Mouse (Mus musculus) kidney, postnatal 10 days (tissue): ENCODE results near the gene Larp1.

Experiments used
- DNase-seq: peaks from one replicate; pipeline ENCODE4 v3.0.0; 2021; ENCODE audit warnings: mixed read lengths

The Larp1 gene

GRCm38 (mm10) chr11:58009051-58009515, at the start of gene Larp1:
Gene Larp1, plus strand, starts transcription at chr11:58009064.
- no peak for DNase-seq

- DNase-seq, result no peak
Observed at GRCm38 (mm10) chr11:57959924-57960323, 48.9 kb upstream of the Larp1 start.

- peak; percentile 90 for DNase-seq
Observed at GRCm38 (mm10) chr11:57962382-57963285, 46.2 kb upstream of the Larp1 start.

DNA sequence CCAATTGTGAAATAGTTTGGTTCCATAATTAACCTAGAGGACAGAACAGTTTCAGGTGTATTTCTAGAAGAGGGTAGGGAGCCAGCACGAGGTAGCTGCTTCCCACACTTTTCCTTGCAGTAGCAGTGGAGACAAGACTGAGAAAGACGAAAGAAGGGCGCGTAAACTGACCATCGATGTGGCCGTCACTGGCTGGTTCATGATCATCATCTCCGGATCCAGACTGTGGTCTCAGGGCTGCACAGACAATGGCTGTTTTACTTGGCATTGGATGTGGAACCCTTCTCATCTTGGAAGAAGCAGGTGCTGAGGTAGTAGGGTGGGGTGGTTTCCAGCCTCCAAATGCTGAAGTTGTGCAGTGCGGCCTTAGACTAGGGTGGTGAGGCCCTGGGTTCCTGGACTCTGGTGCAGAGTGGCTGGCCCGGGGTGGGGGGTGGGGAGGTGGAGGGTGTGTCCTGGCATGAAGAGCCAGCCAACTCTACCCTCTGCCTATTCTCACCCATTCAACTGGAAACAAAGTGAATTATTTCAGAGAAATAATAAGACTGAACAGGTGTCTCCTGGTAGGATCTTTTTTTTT, 45.5 kb upstream of the Larp1 start:
- no peak for DNase-seq

DNA sequence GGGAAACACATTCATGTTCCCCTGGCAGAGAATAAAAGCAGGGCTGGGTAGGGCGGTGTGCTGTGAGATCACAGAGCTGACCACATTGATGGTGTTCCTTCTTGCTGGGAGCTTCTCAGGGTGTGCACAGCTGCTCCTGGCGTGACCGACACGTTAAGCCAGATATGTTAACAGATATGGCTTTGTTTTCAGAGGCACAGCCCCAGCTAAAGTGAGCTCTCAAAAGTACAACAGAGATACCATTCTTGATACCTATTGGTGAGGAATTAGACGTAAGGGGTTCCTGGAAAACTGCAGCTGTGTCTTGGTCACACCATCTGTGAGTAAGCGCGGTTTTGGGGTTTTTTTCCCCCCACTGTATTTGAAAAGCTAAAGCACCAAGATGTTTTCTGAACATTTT, 42.2 kb upstream of the Larp1 start:
- no peak for DNase-seq

DNA sequence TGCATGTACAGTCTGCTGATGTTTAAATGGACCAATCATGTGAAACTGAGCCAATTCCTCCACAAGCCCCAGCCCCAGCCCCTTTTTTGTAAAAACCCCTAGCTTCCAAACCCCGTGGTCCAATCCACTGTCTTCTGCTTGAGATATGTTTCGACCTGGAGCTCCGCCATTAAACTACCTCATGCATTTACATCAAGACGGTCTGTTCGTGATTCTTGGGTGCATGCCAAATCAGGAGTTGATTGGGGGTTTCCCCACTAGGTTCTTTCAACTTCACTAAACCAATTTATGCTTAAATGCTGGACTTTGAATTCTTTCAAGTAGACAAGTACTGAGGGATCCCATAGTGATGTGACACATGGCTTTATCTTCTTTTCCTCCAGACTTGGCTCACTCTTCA, 40.6 kb upstream of the Larp1 start:
- DNase-seq, result no peak

GRCm38 (mm10) chr11:57970541-57970940, 38.3 kb upstream of the Larp1 start:
- DNase-seq, result no peak

- DNase-seq, result peak; percentile 61
Observed at GRCm38 (mm10) chr11:57973001-57973912, 35.6 kb upstream of the Larp1 start.

DNA sequence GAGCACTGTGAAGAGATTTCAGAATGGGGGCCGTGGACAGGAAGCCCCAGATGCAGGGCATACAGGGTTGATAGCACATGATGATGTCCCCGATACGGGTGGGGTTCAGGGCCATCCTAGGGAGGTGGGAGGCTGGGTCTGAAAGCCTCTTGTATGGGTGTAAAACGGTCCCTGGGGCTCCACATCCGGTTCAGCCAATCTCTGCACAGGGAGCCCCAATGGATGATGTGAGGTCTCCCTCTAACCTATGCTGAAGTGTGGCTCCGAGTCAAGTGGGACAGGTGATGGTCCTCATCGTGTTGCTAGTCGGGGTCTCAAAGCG, 35.0 kb upstream of the Larp1 start:
- DNase-seq, result no peak

- DNase-seq, result no peak
Observed at GRCm38 (mm10) chr11:57975876-57976275, 33.0 kb upstream of the Larp1 start.

DNA sequence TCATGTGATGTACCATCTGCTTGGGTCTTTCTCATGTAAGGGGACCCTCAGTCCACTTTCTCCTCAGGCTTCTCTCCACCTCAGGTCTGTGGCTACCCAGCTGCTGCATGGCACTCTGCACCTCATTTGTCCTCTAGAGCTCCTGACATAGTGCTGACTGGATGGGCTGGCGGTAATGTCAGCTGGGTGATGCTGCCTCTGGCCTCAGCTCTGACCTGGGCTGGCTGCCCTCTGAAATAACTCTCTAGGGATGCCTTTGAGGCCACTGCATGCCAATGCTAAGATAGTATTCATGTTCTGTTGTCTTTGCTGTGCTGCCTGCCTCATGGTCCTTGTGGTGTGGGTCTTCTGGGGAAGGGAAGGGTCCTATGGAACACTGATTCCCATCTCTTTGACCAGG, 31.2 kb upstream of the Larp1 start:
- no peak for DNase-seq

GRCm38 (mm10) chr11:57979621-57980020, 29.2 kb upstream of the Larp1 start:
- no peak for DNase-seq

GRCm38 (mm10) chr11:57981083-57981809, 27.6 kb upstream of the Larp1 start:
- DNase-seq, result no peak

GRCm38 (mm10) chr11:57983480-57984342, 25.2 kb upstream of the Larp1 start:
- peak; percentile 51 for DNase-seq

DNA sequence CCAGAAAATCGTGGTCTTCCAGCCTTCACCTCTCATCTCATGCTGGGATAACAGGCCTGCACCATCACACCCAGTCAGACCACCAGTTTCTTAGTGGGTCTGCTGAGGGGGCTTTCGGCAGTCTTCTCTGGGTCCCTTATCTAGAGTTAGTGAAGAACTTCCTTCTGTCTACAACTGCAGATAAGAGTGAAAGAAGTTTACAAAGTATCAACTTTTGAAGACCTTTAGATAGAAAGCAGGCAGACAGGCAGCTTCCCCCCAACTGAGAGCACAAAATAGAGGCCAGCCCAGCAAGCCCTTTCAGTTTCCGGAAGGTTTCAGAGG, 24.6 kb upstream of the Larp1 start:
- no peak for DNase-seq

DNA sequence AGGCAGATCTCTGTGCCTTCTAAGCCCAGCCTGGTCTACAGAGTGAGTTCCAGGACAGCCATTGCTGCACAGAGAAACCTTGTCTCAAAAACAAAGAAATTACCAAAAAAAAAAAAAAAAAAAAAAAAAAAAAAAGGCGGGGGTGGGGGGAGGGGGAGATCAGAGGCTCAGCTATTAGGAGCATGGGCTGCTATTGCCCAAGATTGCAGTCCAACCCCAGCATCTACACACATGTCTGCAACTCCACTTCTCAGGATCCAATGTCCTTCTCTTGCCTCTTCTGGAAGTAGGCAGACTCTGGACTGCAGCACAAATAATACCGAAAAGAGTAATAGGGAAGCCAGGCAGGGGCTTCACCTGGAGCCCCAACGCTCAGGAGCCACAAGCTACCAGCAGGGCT, 23.4 kb upstream of the Larp1 start:
- no peak for DNase-seq

GRCm38 (mm10) chr11:57986053-57986452, 22.8 kb upstream of the Larp1 start:
- no peak for DNase-seq

GRCm38 (mm10) chr11:57986456-57986855, 22.4 kb upstream of the Larp1 start:
- DNase-seq, result no peak

- DNase-seq, result no peak
Observed at GRCm38 (mm10) chr11:57986861-57987260, 22.0 kb upstream of the Larp1 start.

DNA sequence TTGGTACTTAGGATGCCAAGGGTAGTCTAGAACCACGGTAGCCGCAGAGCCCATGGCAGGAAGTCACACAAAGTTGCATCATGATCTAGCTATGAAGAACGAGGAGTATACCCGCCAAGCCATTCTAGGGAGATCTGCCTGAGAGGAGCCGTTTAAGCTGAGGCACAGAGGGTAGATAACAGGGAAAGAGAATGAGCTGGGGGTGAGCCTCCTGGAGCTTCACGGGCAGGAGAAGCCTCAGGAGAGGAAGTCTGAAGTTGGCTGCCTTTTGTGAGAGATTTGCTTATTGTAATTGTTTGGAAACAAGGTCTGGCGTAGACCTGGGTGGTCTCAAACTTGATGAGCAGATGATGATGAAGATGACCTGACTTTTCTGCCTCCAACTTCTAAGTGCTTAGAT, 10.7 kb upstream of the Larp1 start:
- no peak for DNase-seq

GRCm38 (mm10) chr11:57998872-57999271, 10.0 kb upstream of the Larp1 start:
- DNase-seq, result peak; percentile 63

GRCm38 (mm10) chr11:58003126-58003525, 5.7 kb upstream of the Larp1 start:
- no peak for DNase-seq
